Mouse (Mus musculus) heart, postnatal 14 days (tissue): ENCODE measurements around the gene Evpl. TPM values are rescaled to one million over a fixed set of nuclear protein-coding genes. Genes with fewer than 3 reads are reported as not detected.

Experiments used
- DNase-seq, 2 experiments: peaks; one replicate each; pipeline ENCODE4 v3.0.0; 2021 to 2022
- intact Hi-C: fragments of 180-260 bp; cut with DNase I; formaldehyde crosslinking; loops from one replicate; pipeline ENCODE4 v1.15.1; 2025
- total RNA-seq, 2 experiments: library from RNA; stranded (reverse); gene quantifications; 2 replicates each; pipeline ENCODE4 v1.2.3; 2021

Gene Evpl
- total RNA-seq, 2 experiments from 2014 or later, result 0.83 to 0.93 TPM

DNA sequence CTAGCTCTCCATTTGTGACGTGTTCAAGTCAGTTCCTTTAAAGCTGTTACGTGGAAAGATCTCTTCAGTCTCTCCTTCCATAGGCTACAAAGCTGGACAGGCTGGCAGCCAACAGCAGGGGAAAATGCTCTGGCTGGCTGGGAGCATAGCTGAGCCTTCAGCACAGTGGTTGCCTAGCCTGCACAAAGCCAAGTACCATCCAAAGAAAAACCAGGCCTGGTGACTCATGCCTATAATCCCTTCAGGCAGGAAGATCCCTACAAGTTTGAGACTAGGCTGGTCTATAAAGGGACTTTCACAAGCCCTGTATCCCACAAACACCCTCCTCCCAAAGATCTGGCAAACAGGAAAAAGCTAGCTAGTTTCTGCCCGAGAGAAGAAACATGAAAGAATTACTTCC lies 52.0 kb downstream of the Evpl start:
- DNase-seq, result peak in 1 of 2 experiments; percentile 19
- intact Hi-C loops, result no loop called here

DNA sequence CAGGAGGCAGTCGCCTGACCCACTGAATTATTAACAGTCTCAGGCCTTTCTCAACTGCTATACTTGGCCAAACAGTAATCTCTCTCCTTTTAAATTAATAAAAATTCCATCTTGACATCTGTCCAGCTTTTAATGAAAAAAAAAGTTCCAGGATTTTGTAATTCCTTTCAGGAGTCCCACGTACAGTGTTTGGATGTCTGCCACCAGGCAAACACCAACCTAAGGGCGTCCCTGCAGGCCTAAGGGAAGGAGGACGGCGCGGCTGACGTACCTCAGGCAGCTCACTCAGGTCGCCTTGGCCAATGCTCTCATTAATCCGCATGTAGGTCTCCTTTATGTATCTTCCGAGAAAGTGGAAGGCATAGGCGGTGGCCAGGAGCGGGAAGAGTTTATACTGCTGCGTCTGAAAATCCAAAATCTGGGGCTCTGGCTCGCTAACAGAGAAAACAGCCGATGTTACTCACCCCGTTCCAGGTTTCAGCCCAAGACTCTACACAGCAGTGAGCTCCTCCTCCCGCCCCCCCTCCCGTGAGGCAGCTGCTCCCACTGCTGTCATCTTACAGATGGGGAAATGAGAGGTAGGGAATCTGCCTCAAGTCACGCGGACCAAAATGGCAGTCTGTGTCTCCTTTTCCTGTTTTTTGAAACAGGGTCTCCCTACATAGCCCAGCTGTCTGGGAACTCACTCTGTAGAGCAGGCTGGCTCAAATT lies 59.3 kb downstream of the Evpl start:
- DNase-seq, result no peak
- intact Hi-C loops, result no loop called here

DNA sequence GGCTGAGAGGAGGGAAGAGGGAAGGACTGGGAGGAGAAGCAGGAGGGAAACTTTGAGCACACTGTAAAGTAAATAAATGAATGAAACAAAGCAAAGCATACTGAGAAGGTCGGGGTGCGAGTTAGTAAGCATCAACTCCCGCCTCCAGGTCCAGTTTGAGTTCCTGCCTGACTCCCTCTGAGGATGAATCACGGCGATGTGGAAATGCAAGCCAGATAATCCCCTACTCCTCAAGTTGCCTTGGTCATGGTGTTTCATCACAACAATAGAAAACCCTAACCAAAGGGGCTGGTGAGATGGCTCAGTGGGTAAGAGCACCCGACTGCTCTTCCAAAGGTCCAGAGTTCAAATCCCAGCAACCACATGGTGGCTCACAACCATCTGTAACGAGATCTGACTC lies 61.9 kb downstream of the Evpl start:
- no peak for DNase-seq
- intact Hi-C loops, result no loop called here

DNA sequence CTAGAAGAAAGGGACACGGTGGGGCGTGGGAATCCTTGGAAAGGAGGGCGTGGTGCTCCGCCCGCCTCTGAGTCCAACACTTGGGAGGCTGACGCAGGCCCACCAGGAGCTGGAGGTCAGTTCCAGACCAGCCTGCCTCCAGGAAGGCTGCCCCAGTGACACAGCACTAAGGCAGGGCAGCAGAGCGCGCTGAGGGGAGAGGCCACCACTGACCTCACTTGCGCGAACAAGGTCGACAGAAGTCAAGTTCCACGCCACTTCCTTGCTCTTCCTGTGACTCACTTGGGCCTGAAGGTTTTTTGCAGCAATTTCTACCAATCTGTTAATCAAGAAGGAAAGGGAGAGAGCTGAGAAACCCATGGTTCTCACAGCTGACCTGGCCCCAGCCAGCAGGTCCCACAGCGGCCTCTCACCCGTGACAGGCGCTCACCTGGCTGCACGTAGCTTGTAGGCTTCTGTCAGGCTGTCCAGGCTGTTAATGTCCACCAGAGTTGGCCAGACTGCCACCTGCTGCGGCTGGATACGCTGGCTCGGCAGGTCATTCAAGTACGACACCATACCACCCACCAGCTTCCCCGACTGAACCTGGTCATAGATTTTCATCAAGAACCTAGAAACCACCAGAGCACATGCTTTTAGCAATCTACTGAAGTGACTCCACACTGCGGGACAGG lies 63.0 kb downstream of the Evpl start:
- intact Hi-C loops, result no loop called here
- DNase-seq, result no peak

DNA sequence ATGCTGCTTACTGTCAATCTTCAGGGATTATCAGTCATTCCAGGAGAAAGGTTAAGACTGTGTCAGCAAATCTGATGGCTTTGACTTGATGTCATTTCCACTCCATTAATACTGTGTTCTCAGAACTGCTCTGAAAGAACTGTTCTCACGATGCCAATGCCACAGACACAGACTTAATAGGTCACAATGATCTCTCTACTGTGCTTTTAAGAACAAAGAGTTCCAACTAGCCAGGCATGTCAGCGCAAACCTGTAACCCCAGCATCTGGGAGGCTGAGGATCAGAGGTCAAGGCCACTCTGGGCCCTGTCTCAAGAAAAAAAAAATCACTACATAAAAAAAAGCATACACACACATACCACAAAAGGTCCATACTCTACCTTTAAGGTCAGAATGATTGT lies 65.9 kb downstream of the Evpl start:
- DNase-seq, result no peak

More for the DNA sequence above, 65.9 kb downstream of the Evpl start:
- intact Hi-C loops, result no loop called here

Other genes with a start within 250 kb of the Evpl start
- 10 to 100 TPM; 18.6 to 19.3 TPM for gene Galk1, start 225.4 kb downstream of the Evpl start, total RNA-seq
- 100 to 1,000 TPM; 184 to 193 TPM for gene H3f3b, start 210.1 kb downstream of the Evpl start, total RNA-seq
- 10 to 100 TPM; 12.2 to 12.9 TPM for gene Unk, start 207.8 kb downstream of the Evpl start, total RNA-seq
- gene Unc13d, start 160.1 kb downstream of the Evpl start, total RNA-seq, result 1 to 10 TPM in 1 of 2 experiments, under 1 TPM in 1; 0.81 to 1.7 TPM
- gene Wbp2, start 151.1 kb downstream of the Evpl start, total RNA-seq, result 10 to 100 TPM; 83.6 to 89.5 TPM
- gene Trim47, start 110.9 kb downstream of the Evpl start, total RNA-seq, result 10 to 100 TPM; 46.3 to 46.9 TPM
- 1 to 10 TPM; 7.3 to 8.2 TPM for gene Trim65, start 106.9 kb downstream of the Evpl start, total RNA-seq
- gene Mrpl38, start 99.2 kb downstream of the Evpl start, total RNA-seq, result 10 to 100 TPM; 55.5 to 56.3 TPM
- 10 to 100 TPM; 15.1 to 17.2 TPM for gene Fbf1, start 69.9 kb downstream of the Evpl start, total RNA-seq
- gene Ten1, start 39.2 kb downstream of the Evpl start, total RNA-seq, result 10 to 100 TPM; 22.2 to 27.0 TPM
- 100 to 1,000 TPM; 101 to 116 TPM for gene Acox1, start 39.0 kb downstream of the Evpl start, total RNA-seq
- gene Srp68, start 36.1 kb upstream of the Evpl start, total RNA-seq, result 10 to 100 TPM; 54.4 to 55.6 TPM
- gene Galr2, start 42.9 kb upstream of the Evpl start, total RNA-seq, result not detected
- gene Exoc7, start 69.2 kb upstream of the Evpl start, total RNA-seq, result 10 to 100 TPM; 44.3 to 52.3 TPM
- 1 to 10 TPM in 1 of 2 experiments, under 1 TPM in 1; 0.07 to 1.5 TPM for gene Foxj1, start 97.3 kb upstream of the Evpl start, total RNA-seq
- gene Rnf157, start 175.0 kb upstream of the Evpl start, total RNA-seq, result 1 to 10 TPM; 5.8 to 8.8 TPM
- gene Ubald2, start 196.0 kb upstream of the Evpl start, total RNA-seq, result 10 to 100 TPM; 41.2 to 42.9 TPM
- not detected for gene Qrich2, start 228.2 kb upstream of the Evpl start, total RNA-seq